Mouse (Mus musculus) brain, embryonic 14.5 days (tissue): ENCODE data around the gene Ebp. TPM values are rescaled to one million over a fixed set of nuclear protein-coding genes. Genes with fewer than 3 reads are reported as not detected.

Experiments
- DNase-seq: peaks from one replicate; pipeline ENCODE4 v3.0.0-alpha.2; 2011; ENCODE audit warnings: low read depth
- CTCF ChIP-seq: fragments of 200-500 bp; IDR thresholded peaks from 2 replicates; pipeline ENCODE4 v1.5.1; 2012; ENCODE audit warnings: inconsistent platforms, mild to moderate bottlenecking, moderate library complexity, borderline replicate concordance; ENCODE audit not compliant: insufficient read depth, insufficient read length; ENCODE audit errors: extremely low read depth
- POLR2A ChIP-seq: fragments of 200-500 bp; IDR thresholded peaks from 2 replicates; pipeline ENCODE4 v1.6.1; 2012; ENCODE audit warnings: mild to moderate bottlenecking, inconsistent platforms, borderline replicate concordance; ENCODE audit not compliant: poor library complexity, insufficient read depth, insufficient read length, severe bottlenecking; ENCODE audit errors: extremely low read depth
- polyA plus RNA-seq: library from polyadenylated mRNA; depleted of rRNA; stranded (reverse); fragments of >200 nt; gene quantifications from 2 replicates; pipeline ENCODE4 v1.2.3, GENCODE M21; 2012

Ebp gene
- polyA plus RNA-seq, 1 experiment: 23.7 TPM

DNA sequence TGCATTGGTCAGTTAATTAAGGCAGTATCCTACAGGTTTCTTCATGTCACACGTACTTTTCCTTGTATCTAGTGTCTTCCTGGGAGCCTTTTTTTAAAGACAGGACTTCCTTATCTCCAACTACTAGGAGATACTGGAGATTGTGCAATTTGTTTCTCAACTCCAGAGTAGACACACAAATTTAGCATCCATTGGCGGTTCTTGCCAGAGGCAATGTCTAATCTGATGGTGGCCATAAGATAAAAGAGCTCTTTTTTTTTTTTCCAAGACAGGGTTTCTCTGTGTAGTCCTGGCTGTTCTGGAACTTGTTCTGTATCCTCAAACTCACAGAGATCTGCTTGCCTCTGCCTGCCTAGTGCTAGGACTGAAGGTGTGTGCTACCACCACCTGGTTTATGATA is 16.4 kb upstream of the Ebp start:
- no peak for DNase-seq
- TF ChIP-seq CTCF (no peak), POLR2A (no peak)

DNA sequence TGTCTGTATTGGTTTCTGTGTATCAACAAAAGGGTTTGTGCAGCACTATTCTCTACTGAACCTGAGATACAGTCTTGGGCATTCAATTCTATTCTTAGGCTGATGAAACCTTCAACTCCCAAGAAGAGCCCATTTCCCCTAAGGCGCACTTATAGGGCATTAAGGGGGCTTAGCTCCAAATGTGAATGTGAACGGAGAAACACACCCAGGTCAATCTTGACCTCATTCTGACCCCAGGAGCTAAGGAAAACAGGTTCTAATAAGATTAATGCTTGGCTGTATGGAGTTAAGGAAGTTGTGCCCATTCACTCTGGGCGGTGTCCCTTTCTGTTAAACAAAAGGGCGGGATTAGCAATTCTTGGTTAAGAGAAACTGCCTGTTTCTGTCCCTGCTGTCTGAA is 13.9 kb upstream of the Ebp start:
- peak; percentile 1 for DNase-seq
- TF ChIP-seq POLR2A: no peak
- no peak for TF ChIP-seq CTCF

DNA sequence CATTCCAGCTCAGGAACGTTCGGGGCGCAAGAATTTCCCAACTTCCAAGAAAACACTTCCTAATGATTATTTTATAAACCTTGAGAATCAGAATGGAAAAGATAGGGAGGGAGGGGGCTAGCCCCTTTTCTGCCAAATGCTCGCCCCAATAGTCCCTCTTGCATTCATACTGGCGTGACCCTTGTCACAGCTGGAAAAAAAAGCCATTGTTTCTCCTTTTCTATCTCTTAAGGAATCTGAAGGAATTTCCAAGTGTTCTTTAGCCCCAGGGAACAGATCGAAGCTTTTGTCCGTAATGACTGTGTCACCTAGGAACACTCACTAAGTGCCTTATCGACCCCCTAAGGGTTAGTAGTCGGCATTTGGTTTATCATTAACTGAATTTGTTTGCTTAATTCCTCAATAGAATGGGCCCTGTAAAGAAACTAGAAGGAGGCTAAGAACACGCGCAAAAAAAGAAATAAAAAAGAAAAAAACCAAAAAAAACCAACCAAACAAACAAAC is 13.4 kb upstream of the Ebp start:
- no peak for DNase-seq
- no peak for TF ChIP-seq POLR2A
- no peak for TF ChIP-seq CTCF

DNA sequence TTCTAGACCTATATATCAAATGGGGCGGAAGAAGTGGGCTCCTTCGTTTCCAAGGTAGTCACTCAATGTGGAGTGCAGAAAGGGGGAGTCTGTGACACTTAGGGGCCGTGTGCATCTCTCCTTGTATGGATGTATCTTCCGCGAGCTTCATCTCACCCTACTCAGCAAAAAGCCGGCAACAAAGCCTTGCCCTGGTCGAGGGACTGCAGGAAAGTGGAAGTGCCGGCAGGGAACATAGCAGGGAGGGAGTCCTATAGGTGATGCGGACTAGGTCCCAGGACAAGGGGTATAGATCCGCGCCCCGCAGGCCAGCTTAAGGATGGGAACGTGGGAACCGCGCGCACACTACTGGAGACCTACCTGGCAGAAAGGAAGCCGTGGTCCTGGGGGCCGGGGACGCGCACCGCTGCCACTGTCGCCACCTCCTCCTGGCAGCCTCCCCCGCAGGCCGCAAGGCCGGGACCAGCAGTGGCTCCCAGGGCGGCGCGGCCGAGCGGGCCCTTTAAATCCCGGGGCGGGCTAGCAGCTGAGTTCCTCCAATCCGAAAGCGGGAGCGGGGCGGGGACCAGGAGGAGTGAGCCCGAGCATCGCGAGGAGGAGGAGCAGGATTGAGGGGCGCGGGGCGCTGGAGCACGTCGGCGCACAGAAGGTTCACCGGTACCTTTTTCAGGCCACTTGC is 12.8 kb upstream of the Ebp start, which contains the start of gene Porcn:
Gene Porcn (minus strand): TSS at position 511 of the 679 bp plus-strand sequence.
- no peak for TF ChIP-seq CTCF
- TF ChIP-seq POLR2A: peak; percentile 61

DNA sequence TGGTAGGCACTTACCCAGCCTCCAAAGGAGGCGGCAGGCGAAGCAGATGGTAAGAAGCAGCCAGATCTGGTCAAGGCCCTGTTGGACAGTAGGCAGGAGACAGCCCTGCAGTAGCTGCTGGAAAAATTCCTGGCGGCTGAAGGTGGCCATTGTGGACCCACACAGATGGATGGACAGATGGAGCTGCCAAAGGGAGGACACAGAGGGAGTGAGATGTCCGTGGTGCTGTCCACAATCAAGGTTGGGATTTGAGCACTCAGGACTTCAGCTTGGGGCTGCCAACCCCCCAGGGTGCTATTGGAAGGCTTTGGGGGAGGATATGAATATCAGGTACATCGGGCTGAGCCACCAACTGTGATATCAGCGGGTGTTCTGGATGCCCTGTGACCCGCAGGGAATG is 12.2 kb upstream of the Ebp start:
- TF ChIP-seq POLR2A: no peak
- TF ChIP-seq CTCF: no peak
- peak; percentile 1 for DNase-seq

More for the DNA sequence above, 12.8 kb upstream of the Ebp start, which contains the start of gene Porcn:
- peak; percentile 93 for DNase-seq

DNA sequence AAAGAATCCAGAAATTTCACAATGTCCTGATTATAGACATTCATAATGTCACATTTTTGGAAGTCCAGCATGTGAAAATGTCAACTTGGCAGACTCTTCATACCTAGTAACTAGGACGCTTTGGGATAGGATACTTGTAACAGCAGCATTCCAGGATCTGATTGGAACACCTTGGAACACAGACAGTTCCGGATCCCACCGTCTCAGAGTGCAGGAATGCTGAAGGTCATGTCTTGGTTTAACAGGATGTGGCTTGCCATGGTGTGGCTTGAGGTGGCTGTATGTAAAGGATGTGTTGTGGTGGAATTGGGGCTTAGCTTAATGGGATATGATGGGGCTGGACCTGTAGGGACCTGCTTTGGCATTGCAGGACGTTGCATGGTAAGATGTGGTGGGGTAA is 11.8 kb upstream of the Ebp start:
- no peak for TF ChIP-seq POLR2A
- TF ChIP-seq CTCF: no peak
- DNase-seq: no peak

DNA sequence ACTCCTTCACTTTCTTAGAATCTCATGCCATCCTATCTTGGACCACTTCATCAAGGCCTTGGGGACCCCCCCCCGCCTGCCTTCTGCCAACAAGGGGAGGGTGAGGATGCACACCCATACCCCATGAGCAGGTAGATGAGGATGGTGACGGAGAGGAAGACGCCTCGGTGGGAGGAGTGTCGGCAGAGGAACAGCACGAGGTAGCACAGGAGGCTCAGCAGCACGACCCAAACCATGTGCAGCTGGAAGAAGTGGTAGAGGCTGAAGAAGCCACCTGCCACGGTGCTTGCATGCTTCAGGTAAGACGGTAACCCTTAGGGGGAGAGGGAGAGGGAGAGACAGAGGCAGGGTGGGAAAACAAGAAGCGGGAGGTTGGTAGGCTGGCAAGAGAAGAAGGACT is 10.8 kb upstream of the Ebp start:
- TF ChIP-seq POLR2A: no peak
- no peak for TF ChIP-seq CTCF
- DNase-seq: no peak

DNA sequence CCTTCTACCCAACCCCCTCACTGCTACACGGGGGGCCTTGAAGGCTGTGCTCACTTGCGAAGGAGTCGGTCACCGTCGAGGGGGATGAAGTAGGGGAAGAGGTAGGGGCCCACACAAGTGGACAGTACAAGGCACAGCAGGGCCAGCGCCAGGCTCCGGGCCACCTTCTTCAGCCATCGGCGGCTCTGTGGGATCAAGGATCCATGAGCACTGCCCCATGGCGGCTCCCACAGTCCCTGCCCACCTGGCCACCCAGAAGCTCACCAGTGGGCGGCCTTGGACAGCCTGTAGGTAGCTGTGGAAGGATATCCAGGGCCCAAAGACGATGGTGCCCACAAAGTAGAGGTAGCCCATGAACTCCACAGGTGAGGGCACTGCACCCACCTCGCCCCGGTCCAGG is 9.8 kb upstream of the Ebp start:
- DNase-seq: no peak
- TF ChIP-seq CTCF (no peak), POLR2A (no peak)

DNA sequence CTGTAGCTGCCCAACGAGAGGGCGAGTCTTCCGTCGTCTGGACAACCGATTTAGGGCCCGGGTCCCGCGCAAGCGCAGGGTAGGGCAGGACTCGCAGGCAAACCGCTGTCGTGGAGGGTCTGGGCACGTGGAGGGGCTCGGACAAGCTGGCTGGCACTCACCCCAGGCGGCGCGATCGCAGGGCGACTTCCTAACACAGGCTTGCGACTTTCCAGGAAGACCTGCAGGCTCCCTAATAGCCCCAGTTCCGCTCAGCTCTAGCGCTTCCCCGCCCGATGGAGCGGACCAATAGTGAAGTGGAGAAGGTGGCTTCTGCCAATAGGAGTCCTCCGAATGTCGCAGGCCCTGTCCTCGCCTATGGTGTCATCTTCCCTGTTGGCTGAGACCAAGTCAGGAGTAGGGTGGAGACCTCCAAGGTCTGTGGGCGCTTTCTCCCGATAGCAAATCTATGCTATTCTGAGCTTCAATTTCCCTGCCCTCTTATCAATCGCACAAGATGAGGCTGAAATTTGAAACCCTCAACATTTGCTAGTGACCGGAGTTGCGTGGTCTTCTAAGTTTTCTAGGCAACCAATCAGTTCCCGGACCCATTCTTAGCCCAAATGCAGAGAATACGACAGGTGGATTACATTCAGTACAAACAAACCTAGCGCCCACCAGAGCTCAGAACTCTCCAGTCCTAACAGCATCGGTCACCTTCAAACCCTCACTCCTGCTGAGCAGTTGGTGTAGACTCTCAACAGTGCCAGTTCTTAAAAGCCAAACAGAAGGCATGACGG is 483 bp downstream of the Ebp start:
- peak; percentile 93 for DNase-seq
- TF ChIP-seq POLR2A: peak; percentile 22; the same call in 1 of the 2 replicates
- TF ChIP-seq CTCF: no peak

DNA sequence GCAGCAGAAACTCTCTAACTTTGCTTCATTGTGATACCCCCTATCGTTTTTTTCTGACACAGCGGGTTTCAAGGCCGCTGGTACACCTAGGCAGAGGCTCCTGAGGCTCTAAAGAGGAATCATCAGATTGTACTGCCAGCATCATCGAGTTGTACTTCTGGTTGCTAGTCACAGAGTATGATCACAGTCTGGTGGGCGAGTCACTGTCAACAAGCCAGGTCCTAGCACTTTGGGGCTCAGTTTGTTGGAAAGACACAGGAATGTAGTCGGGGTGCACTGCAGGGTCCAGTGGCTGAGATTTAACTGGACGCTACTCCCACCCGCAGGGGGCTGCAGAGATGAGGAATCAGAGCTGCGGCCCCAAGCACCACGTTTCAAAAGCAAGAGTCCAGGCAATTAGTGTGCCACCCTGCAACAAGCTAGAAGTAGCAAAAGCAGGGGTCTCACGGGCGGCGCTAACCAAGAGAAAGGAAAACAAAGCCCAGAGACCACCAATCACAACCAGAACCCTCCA is 1.1 kb downstream of the Ebp start:
- no peak for DNase-seq
- TF ChIP-seq CTCF: no peak
- TF ChIP-seq POLR2A: no peak

DNA sequence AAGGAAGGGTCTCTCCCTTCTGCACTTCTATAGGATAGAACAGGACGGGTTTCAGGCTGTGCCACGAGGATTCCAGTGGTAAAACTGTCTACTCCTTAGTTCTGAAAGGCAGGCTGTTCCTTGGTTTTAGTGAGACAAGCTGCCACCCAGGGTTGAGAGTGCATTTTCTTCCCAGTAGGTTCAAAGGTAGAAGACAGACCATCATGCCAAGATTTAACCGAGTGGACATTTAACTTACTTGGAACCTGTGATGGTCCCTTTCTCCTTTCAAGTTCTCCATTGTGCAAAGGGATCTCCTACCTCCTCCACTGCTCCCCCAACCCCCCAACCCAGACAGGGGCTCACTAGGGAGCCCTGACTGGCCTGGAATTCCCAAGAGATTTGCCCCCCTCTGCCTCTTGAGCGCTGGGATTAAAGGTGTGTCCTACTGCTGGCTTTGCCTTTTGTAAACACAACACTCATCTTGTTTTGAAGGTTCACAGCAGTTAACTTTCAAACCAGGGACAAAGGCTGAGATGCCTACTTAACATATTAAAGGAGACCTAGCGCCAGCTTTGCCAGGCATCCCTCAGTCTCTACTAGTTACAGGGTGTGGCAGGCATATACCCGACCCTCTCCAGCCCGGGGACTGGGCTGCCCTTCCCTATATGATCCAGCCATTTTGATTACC is 10.3 kb downstream of the Ebp start:
- no peak for DNase-seq
- TF ChIP-seq POLR2A: no peak
- TF ChIP-seq CTCF: no peak

DNA sequence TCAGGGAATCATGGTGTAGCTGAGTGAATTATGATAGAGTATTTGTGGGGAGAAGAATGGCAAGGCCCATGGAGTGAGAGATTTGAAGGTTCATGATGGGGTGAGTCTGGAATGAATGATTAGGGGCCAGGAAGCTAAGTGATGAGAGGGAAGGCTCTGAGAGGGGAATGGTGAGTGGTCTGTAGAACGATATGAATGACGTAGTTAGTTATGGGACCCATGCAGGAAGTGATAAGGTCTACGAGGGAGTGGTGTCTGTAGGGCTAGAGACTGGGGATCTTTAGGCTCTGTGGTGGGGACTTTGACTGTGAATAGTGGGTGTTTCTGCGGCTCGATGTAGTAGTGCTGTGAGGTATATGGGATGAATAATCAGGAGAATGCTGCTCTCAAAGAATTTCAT is 13.7 kb downstream of the Ebp start:
- TF ChIP-seq CTCF (no peak), POLR2A (no peak)
- no peak for DNase-seq

DNA sequence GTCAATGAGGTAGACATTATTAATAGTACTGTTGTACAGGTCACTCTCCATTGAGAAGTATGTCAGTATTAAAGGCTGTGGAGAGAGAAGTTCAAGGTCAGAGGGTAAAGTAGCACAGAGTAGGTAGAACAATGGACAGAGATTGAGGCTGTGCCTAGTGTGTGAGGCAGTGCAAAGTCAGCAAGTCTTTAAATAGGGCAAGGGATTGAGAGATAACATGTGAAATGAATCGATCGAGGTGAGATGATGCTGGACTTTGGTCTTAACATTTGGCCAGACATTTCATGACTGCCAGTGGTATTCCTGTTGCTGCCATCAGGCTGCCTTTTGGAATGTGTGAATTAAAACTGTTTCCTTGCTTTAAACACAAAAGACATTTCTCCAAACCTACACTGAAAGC is 14.4 kb downstream of the Ebp start:
- no peak for DNase-seq
- no peak for TF ChIP-seq POLR2A
- TF ChIP-seq CTCF: no peak
